Mouse (Mus musculus): ENCODE measurements at regions not wholly inside any gene's neighbourhood (a gene's known extent, or its start where the extent isn't known, plus 50 kb on each side); places are given as distances from the start of the nearest gene placed in this dataset.

DNA sequence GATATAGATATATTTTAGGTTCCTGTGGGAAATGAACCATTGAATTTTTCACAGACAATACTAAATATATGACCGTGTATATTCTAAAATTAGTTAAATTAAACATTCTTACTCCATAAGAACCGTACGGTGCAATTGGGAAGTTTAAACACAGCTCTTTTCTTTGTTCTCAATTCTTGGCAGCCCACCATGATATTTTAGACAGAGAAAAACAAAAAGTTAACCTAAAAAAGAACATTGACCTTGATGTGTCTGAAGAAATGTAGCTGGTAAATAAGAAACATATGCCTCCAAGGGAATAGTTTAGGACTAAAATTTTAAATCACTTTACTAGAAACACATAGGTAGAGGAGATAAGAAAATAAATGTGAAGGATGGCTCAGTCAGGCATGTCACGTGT is 68.6 kb upstream of the Gm6993 start:
- TF ChIP-seq CTCF (IDR thresholded peaks at IDR 0.05; ENCODE audit: control insufficient read depth, insufficient read depth, insufficient replicate concordance, low read depth, low read length) (no peak), POLR2A (IDR thresholded peaks at IDR 0.05; ENCODE audit: control insufficient read depth, low read depth, low read length) (no peak)

Measured in testis, adult 2 months (tissue).